Mouse (Mus musculus): Measurements from ENCODE around the gene Tmem222. TPM values are rescaled to one million over a fixed set of nuclear protein-coding genes. Genes with fewer than 3 reads are reported as not detected.

The Tmem222 gene
- polyA plus RNA-seq, 1 experiment, result 66.9 TPM

DNA sequence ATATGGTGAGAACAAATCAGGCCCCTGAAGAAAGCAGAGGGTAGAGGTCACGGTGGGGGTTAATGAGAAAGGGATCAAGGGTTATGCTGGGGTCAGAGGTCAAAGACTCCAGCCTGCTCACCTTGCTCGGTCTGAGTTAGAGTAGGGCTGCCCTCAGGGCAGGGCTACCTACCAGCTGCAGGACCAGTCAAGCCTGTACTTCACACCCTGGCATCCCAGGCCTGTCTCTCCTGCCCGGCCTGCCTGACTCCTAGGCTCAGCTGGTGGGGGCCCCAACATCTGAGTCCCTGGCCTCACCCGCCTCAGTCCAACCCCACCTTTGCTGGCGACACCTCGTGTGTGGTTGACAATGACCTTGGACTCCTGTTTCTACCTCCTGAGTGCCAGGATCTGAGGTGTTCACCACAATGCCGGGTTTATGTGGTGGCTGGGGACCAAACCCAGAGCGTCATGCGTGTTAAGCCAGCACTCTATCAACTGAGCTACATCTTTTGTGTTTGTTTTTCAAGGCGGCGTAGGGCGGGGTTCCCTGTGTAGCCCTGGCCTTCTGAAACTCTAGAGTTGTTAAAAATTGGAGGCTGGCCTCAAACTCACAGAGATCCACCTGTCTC is 19.7 kb downstream of the Tmem222 start:
- no peaks in the 10 kb centered on the region for H3K79me2 ChIP-seq (ENCODE audit: control insufficient read depth, insufficient read depth)
- H3K27me3 ChIP-seq (ENCODE audit: control insufficient read depth, insufficient read depth, insufficient read length), result peaks cover 13% of the 10 kb centered on the region
- TF ChIP-seq MYOD1 (IDR thresholded peaks at IDR 0.05; ENCODE audit: control insufficient read depth in 1 of 3, insufficient read length in 2 of 3, low read depth in 2 of 3) (no peak), TCF12 (IDR thresholded peaks at IDR 0.05; ENCODE audit: insufficient read depth, poor library complexity, severe bottlenecking) (no peak), E2F4 (IDR thresholded peaks at IDR 0.05; ENCODE audit: insufficient read depth) (no peak), CEBPB (IDR thresholded peaks at IDR 0.05; ENCODE audit: insufficient read depth, poor library complexity, severe bottlenecking) (no peak), MYOG (IDR thresholded peaks at IDR 0.05; ENCODE audit: control insufficient read depth in 1 of 3, insufficient read depth in 1 of 3, insufficient read length in 2 of 3, low read depth in 2 of 3) (no peak), POLR2A (IDR thresholded peaks at IDR 0.05; ENCODE audit: insufficient read length, low read depth) (no peak), SRF (IDR thresholded peaks at IDR 0.05; ENCODE audit: control insufficient read depth, insufficient read length, low read depth) (no peak), TCF3 (IDR thresholded peaks at IDR 0.05; ENCODE audit: insufficient read length, low read depth) (no peak), POLR2AphosphoS2 (IDR thresholded peaks at IDR 0.05; ENCODE audit: insufficient read length, low read depth) (no peak), MAX (IDR thresholded peaks at IDR 0.05; ENCODE audit: low read depth) (no peak), USF1 (IDR thresholded peaks at IDR 0.05; ENCODE audit: low read depth) (no peak), REST (IDR thresholded peaks at IDR 0.05; ENCODE audit: insufficient read depth, insufficient read length) (no peak)
- no peak overlapping the region for H3ac ChIP-seq (ENCODE audit: control insufficient read depth, insufficient read length)
- H3K4me2 ChIP-seq (ENCODE audit: low read depth), result no peak overlapping the region
- no peaks in the 10 kb centered on the region for H3K36me3 ChIP-seq (ENCODE audit: control insufficient read depth, insufficient read depth)
- H3K4me3 ChIP-seq, result no peak overlapping the region

GRCm38 (mm10) chr4:133257230-133257629 is 20.4 kb downstream of the Tmem222 start:
- TF ChIP-seq USF1 (IDR thresholded peaks at IDR 0.05; ENCODE audit: low read depth), result no peak
- TF ChIP-seq MAX (IDR thresholded peaks at IDR 0.05; ENCODE audit: low read depth), result no peak
- no peak for TF ChIP-seq MYOD1 (IDR thresholded peaks at IDR 0.05; ENCODE audit: control insufficient read depth in 1 of 3, insufficient read length in 2 of 3, low read depth in 2 of 3)
- no peak for TF ChIP-seq TCF12 (IDR thresholded peaks at IDR 0.05; ENCODE audit: insufficient read depth, poor library complexity, severe bottlenecking)
- TF ChIP-seq REST (IDR thresholded peaks at IDR 0.05; ENCODE audit: insufficient read depth, insufficient read length), result no peak
- TF ChIP-seq E2F4 (IDR thresholded peaks at IDR 0.05; ENCODE audit: insufficient read depth), result no peak
- TF ChIP-seq POLR2A (IDR thresholded peaks at IDR 0.05; ENCODE audit: insufficient read length, low read depth), result no peak
- no peak for TF ChIP-seq TCF3 (IDR thresholded peaks at IDR 0.05; ENCODE audit: insufficient read length, low read depth)
- no peak for TF ChIP-seq MYOG (IDR thresholded peaks at IDR 0.05; ENCODE audit: control insufficient read depth in 1 of 3, insufficient read depth in 1 of 3, insufficient read length in 2 of 3, low read depth in 2 of 3)
- no peak for TF ChIP-seq POLR2AphosphoS2 (IDR thresholded peaks at IDR 0.05; ENCODE audit: insufficient read length, low read depth)
- TF ChIP-seq SRF (IDR thresholded peaks at IDR 0.05; ENCODE audit: control insufficient read depth, insufficient read length, low read depth), result no peak
- TF ChIP-seq CEBPB (IDR thresholded peaks at IDR 0.05; ENCODE audit: insufficient read depth, poor library complexity, severe bottlenecking), result no peak
- peaks cover 13% of the 10 kb centered on the region for H3K27me3 ChIP-seq (ENCODE audit: control insufficient read depth, insufficient read depth, insufficient read length)

GRCm38 (mm10) chr4:133256820-133257219 is 20.8 kb downstream of the Tmem222 start:
- H3K4me3 ChIP-seq, result no peak overlapping the region
- TF ChIP-seq TCF3 (IDR thresholded peaks at IDR 0.05; ENCODE audit: insufficient read length, low read depth) (no peak), MYOD1 (IDR thresholded peaks at IDR 0.05; ENCODE audit: control insufficient read depth in 1 of 3, insufficient read length in 2 of 3, low read depth in 2 of 3) (no peak), SRF (IDR thresholded peaks at IDR 0.05; ENCODE audit: control insufficient read depth, insufficient read length, low read depth) (no peak), MYOG (IDR thresholded peaks at IDR 0.05; ENCODE audit: control insufficient read depth in 1 of 3, insufficient read depth in 1 of 3, insufficient read length in 2 of 3, low read depth in 2 of 3) (no peak), POLR2AphosphoS2 (IDR thresholded peaks at IDR 0.05; ENCODE audit: insufficient read length, low read depth) (no peak), TCF12 (IDR thresholded peaks at IDR 0.05; ENCODE audit: insufficient read depth, poor library complexity, severe bottlenecking) (no peak), CEBPB (IDR thresholded peaks at IDR 0.05; ENCODE audit: insufficient read depth, poor library complexity, severe bottlenecking) (no peak), E2F4 (IDR thresholded peaks at IDR 0.05; ENCODE audit: insufficient read depth) (no peak), REST (IDR thresholded peaks at IDR 0.05; ENCODE audit: insufficient read depth, insufficient read length) (no peak), USF1 (IDR thresholded peaks at IDR 0.05; ENCODE audit: low read depth) (no peak), MAX (IDR thresholded peaks at IDR 0.05; ENCODE audit: low read depth) (no peak), POLR2A (IDR thresholded peaks at IDR 0.05; ENCODE audit: insufficient read length, low read depth) (no peak)
- no peak overlapping the region for H3K4me2 ChIP-seq (ENCODE audit: low read depth)
- peaks cover 13% of the 10 kb centered on the region for H3K27me3 ChIP-seq (ENCODE audit: control insufficient read depth, insufficient read depth, insufficient read length)
- no peaks in the 10 kb centered on the region for H3K36me3 ChIP-seq (ENCODE audit: control insufficient read depth, insufficient read depth)
- H3ac ChIP-seq (ENCODE audit: control insufficient read depth, insufficient read length), result no peak overlapping the region
- H3K79me2 ChIP-seq (ENCODE audit: control insufficient read depth, insufficient read depth), result no peaks in the 10 kb centered on the region

More at GRCm38 (mm10) chr4:133257230-133257629, 20.4 kb downstream of the Tmem222 start:
- Histone ChIP-seq H3K79me2 (ENCODE audit: control insufficient read depth, insufficient read depth) (no peaks in the 10 kb centered on the region), H3ac (ENCODE audit: control insufficient read depth, insufficient read length) (no peak overlapping the region), H3K36me3 (ENCODE audit: control insufficient read depth, insufficient read depth) (no peaks in the 10 kb centered on the region), H3K4me2 (ENCODE audit: low read depth) (no peak overlapping the region), H3K4me3 (no peak overlapping the region)

DNA sequence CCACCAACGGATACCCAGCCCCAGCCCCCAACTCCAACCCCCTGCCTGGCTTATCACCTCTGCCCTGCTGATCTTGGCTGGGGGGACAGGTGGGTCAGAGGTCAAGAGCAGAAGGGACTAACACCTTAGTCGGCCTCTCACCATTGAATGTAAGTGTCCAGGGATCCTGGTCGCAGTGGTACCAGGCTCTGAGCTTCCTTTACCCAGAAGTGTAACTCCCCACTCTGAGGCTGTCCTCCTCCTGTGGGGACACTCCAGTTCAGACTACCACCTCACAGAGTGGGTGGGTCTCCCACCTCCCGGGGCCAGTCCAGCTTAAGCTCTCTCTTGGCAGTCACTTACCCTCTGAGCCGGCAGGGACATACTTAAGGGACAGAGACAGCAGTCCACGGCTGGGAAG is 22.2 kb downstream of the Tmem222 start:
- no peaks in the 10 kb centered on the region for H3K79me2 ChIP-seq (ENCODE audit: control insufficient read depth, insufficient read depth)
- no peak overlapping the region for H3K4me3 ChIP-seq
- H3K36me3 ChIP-seq (ENCODE audit: control insufficient read depth, insufficient read depth), result no peaks in the 10 kb centered on the region
- no peak overlapping the region for H3ac ChIP-seq (ENCODE audit: control insufficient read depth, insufficient read length)
- no peak overlapping the region for H3K4me2 ChIP-seq (ENCODE audit: low read depth)
- no peak for TF ChIP-seq REST (IDR thresholded peaks at IDR 0.05; ENCODE audit: insufficient read depth, insufficient read length)
- no peak for TF ChIP-seq SRF (IDR thresholded peaks at IDR 0.05; ENCODE audit: control insufficient read depth, insufficient read length, low read depth)
- TF ChIP-seq TCF12 (IDR thresholded peaks at IDR 0.05; ENCODE audit: insufficient read depth, poor library complexity, severe bottlenecking), result no peak
- no peak for TF ChIP-seq POLR2AphosphoS2 (IDR thresholded peaks at IDR 0.05; ENCODE audit: insufficient read length, low read depth)
- no peak for TF ChIP-seq USF1 (IDR thresholded peaks at IDR 0.05; ENCODE audit: low read depth)
- no peak for TF ChIP-seq MYOG (IDR thresholded peaks at IDR 0.05; ENCODE audit: control insufficient read depth in 1 of 3, insufficient read depth in 1 of 3, insufficient read length in 2 of 3, low read depth in 2 of 3)
- TF ChIP-seq POLR2A (IDR thresholded peaks at IDR 0.05; ENCODE audit: insufficient read length, low read depth), result no peak
- TF ChIP-seq CEBPB (IDR thresholded peaks at IDR 0.05; ENCODE audit: insufficient read depth, poor library complexity, severe bottlenecking), result no peak
- no peak for TF ChIP-seq E2F4 (IDR thresholded peaks at IDR 0.05; ENCODE audit: insufficient read depth)
- TF ChIP-seq TCF3 (IDR thresholded peaks at IDR 0.05; ENCODE audit: insufficient read length, low read depth), result no peak
- TF ChIP-seq MYOD1 (IDR thresholded peaks at IDR 0.05; ENCODE audit: control insufficient read depth in 1 of 3, insufficient read length in 2 of 3, low read depth in 2 of 3), result no peak
- no peak for TF ChIP-seq MAX (IDR thresholded peaks at IDR 0.05; ENCODE audit: low read depth)
- peaks cover 13% of the 10 kb centered on the region for H3K27me3 ChIP-seq (ENCODE audit: control insufficient read depth, insufficient read depth, insufficient read length)
